In the genomic region with DNA sequence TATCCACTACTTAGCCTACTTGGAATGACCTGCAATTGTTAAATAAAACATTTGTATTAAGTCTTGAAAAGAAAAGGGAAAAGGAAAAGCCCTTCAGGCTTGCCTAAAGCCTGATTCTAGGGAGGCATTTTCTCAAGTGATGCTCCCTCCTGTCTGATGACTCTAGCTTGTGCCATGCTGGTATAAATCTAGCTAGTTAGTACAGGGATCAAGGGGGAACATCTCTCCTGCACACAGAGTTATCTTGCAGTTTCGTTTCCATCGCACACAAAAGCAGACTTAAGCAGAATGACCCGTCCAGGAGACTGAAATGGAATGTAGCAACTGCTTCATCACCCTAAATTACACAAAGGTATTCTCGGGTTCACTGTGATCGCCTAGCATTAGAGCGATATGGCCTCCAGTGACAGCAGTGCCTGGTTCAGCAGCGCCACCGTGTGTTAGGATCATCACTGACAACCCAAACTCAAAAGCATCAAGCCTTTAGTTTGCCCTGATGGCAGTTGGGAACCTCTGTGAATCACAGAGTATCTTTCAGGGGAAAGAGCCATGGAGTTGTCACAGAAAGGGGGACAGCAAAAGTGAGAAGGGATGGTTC, we compare ENCODE assay signal across 8 mouse cellular contexts. TPM values are rescaled to one million over a fixed set of nuclear protein-coding genes. Genes with fewer than 3 reads are reported as not detected.
DNase-seq lines count a peak whose midpoint lies in the region; ATAC-seq and TF ChIP-seq lines count a peak whose summit lies in the region.

No protein-coding gene starts in this region.

- ATAC-seq in activated CD4-positive, CD25-positive, alpha-beta regulatory T cell, adult 4 months, result peak; percentile 45
- ATAC-seq in hindbrain, postnatal 0 days, result peak; percentile 58; the same call in 1 of the 2 replicates

- intact Hi-C loops in gastrocnemius, adult 2 months (cut with DNase I), result loop anchor here (1.0 kb wide), 1 partner anchor 231 kb away; no protein-coding TSS in a partner anchor

- 4% methylated on average over 8 of the region's 8 CpGs for WGBS in hindbrain, postnatal 0 days
- WGBS in midbrain, embryonic 10.5 days, result 4% methylated on average over 8 of the region's 8 CpGs

- no peaks in the 10 kb centered on the region for H3K9me3 ChIP-seq in hindbrain, postnatal 0 days (ENCODE audit: low read length)
- no peaks in the 10 kb centered on the region for H3K9me3 ChIP-seq in midbrain, embryonic 10.5 days (replicated peaks)

- H3K27ac ChIP-seq in gastrocnemius, adult 2 months, result no peak overlapping the region
- no peak overlapping the region for H3K27ac ChIP-seq in hindbrain, postnatal 0 days
- H3K27ac ChIP-seq in midbrain, embryonic 10.5 days (replicated peaks), result no peak overlapping the region

- peak; percentile 90 to 96 for DNase-seq in cerebellum, postnatal 36 days
- DNase-seq in gastrocnemius, adult 2 months, result peak; percentile 83
- peak; percentile 90 for DNase-seq in hindbrain, postnatal 0 days (ENCODE audit: low spot score)
- DNase-seq in left cerebral cortex, adult 9 months (ENCODE audit: low spot score in 2 of 2), result peak; percentile 40 to 91
- peak; percentile 77 for DNase-seq in midbrain, embryonic 10.5 days (ENCODE audit: low spot score)
- DNase-seq in right cerebral cortex, postnatal 25 days, result peak; percentile 83
- peak; percentile 71 to 74 for DNase-seq in urinary bladder, postnatal 36 days (ENCODE audit: low spot score in 2 of 2)

- H3K9ac ChIP-seq in hindbrain, postnatal 0 days (replicated peaks; ENCODE audit: low read length), result no peak overlapping the region

- H3K4me2 ChIP-seq in hindbrain, postnatal 0 days (ENCODE audit: low read depth, low read length), result no peak overlapping the region

- no peaks in the 10 kb centered on the region for H3K4me1 ChIP-seq in hindbrain, postnatal 0 days (ENCODE audit: insufficient read depth, low read length)
- peaks cover 16% of the 10 kb centered on the region for H3K4me1 ChIP-seq in midbrain, embryonic 10.5 days

- H3K36me3 ChIP-seq in hindbrain, postnatal 0 days (ENCODE audit: insufficient read depth, low read length), result no peaks in the 10 kb centered on the region
- H3K36me3 ChIP-seq in midbrain, embryonic 10.5 days, result no peaks in the 10 kb centered on the region

- no peaks in the 10 kb centered on the region for H3K27me3 ChIP-seq in hindbrain, postnatal 0 days (ENCODE audit: insufficient read depth, low read length)
- H3K27me3 ChIP-seq in midbrain, embryonic 10.5 days (ENCODE audit: low read depth, poor library complexity, severe bottlenecking), result peaks cover 15% of the 10 kb centered on the region

- TF ChIP-seq CTCF in gastrocnemius, adult 2 months (IDR thresholded peaks at IDR 0.05), result peak; percentile 94
- peak; percentile 99 for TF ChIP-seq CTCF in hindbrain, postnatal 0 days (IDR thresholded peaks at IDR 0.05; ENCODE audit: low read depth)

- no peak overlapping the region for H3K4me3 ChIP-seq in gastrocnemius, adult 2 months
- no peak overlapping the region for H3K4me3 ChIP-seq in hindbrain, postnatal 0 days (ENCODE audit: low read length)
- H3K4me3 ChIP-seq in midbrain, embryonic 10.5 days, result no peak overlapping the region

RNA-seq across cellular contexts. Expression of a gene that starts 57.3 kb away (rescaled TPM):
- polyA plus RNA-seq in activated CD4-positive, CD25-positive, alpha-beta regulatory T cell, adult 4 months (2017; shearing (Covaris generic)), result not detected
- total RNA-seq in gastrocnemius, adult 2 months (2021), result under 1 TPM; 0.43 to 0.45 TPM
- 55.7 and 57.7 TPM in 2 replicates for total RNA-seq in hindbrain, postnatal 0 days (2014; rRNA removed)
- polyA plus RNA-seq in hindbrain, postnatal 0 days (2015; fragmentation: Nextera tagmentation; extraction: Ambion mirVana), result 21.6 and 21.8 TPM in 2 replicates
- 1.6 and 2.4 TPM in 2 replicates for polyA plus RNA-seq in midbrain, embryonic 10.5 days (2016; fragmentation: Nextera tagmentation; extraction: Ambion mirVana)
